In genomic region chr6:14018928-14019327, GRCm38 (mm10) we compare ENCODE assay signal across 15 mouse cellular contexts.
A peak's percentile ranks its signal among the peaks of the same experiment; 100 is the strongest.
DNase-seq lines count a peak whose midpoint lies in the region; ATAC-seq lines count a peak whose summit lies in the region.
"Had no signal": no experiment of that assay in that cellular context is flagged by ENCODE, and none has a peak within 500 bp of the region (broad histone marks: within the 10 kb centered on the region; RNA-seq: fewer than 3 reads in every experiment).

No protein-coding gene starts in this region.

- peak; percentile 9 to 50 for DNase-seq in left cerebral cortex, postnatal 25 days (ENCODE audit: low spot score in 2 of 2)
- DNase-seq in left cerebral cortex, postnatal 4 days = no peak
- no peak for DNase-seq in kidney, adult 18-20 months
- no peak for DNase-seq in urinary bladder, postnatal 36 days (ENCODE audit: low spot score in 2 of 2)
- DNase-seq in thymus, postnatal 36 days = no peak
- DNase-seq: adrenal gland, adult 8-10 months; cerebellum, postnatal 10 days; heart, adult 18-20 months; kidney, postnatal 14 days; lung, postnatal 36 days; thymus, postnatal 4 days had no signal

- H3K27me3 ChIP-seq in forebrain, embryonic 16.5 days (replicated peaks; ENCODE audit: control insufficient read depth, insufficient read depth, low read length) = no peaks in the 10 kb centered on the region
- no peaks in the 10 kb centered on the region for H3K27me3 ChIP-seq in midbrain, embryonic 13.5 days
- H3K27me3 ChIP-seq: liver, embryonic 15.5 days had no signal

- H3K4me2 ChIP-seq in forebrain, embryonic 16.5 days (ENCODE audit: low read length) = no peak overlapping the region
- H3K4me2 ChIP-seq in midbrain, embryonic 13.5 days (replicated peaks) = no peak overlapping the region
- H3K4me2 ChIP-seq: liver, embryonic 15.5 days had no signal

- H3K9ac ChIP-seq in forebrain, embryonic 16.5 days (replicated peaks; ENCODE audit: low read depth, low read length) = no peak overlapping the region
- H3K9ac ChIP-seq in midbrain, embryonic 13.5 days (replicated peaks) = no peak overlapping the region
- H3K9ac ChIP-seq: liver, embryonic 15.5 days had no signal

- H3K36me3 ChIP-seq in forebrain, embryonic 16.5 days (ENCODE audit: control insufficient read depth, insufficient read depth) = no peaks in the 10 kb centered on the region
- H3K36me3 ChIP-seq in midbrain, embryonic 13.5 days = no peaks in the 10 kb centered on the region
- H3K36me3 ChIP-seq: G1E; liver, embryonic 15.5 days had no signal

- ATAC-seq in forebrain, embryonic 16.5 days = peak; percentile 99
- ATAC-seq in midbrain, embryonic 13.5 days = peak; percentile 98

- H3K4me3 ChIP-seq in forebrain, embryonic 16.5 days (replicated peaks; ENCODE audit: low read length) = no peak overlapping the region
- H3K4me3 ChIP-seq in midbrain, embryonic 13.5 days (replicated peaks) = no peak overlapping the region
- H3K4me3 ChIP-seq: liver, embryonic 15.5 days had no signal

- no peaks in the 10 kb centered on the region for H3K9me3 ChIP-seq in forebrain, embryonic 16.5 days (ENCODE audit: control insufficient read depth, low read length)
- H3K9me3 ChIP-seq in midbrain, embryonic 13.5 days = no peaks in the 10 kb centered on the region
- H3K9me3 ChIP-seq: G1E; liver, embryonic 15.5 days had no signal

- no peaks in the 10 kb centered on the region for H3K4me1 ChIP-seq in forebrain, embryonic 16.5 days (replicated peaks; ENCODE audit: control insufficient read depth, insufficient read depth, low read length)
- H3K4me1 ChIP-seq in midbrain, embryonic 13.5 days (replicated peaks) = 0 out of 2 replicates have a peak, but pooled peaks cover 6% of the 10 kb centered on the region
- H3K4me1 ChIP-seq: liver, embryonic 15.5 days had no signal

- 48% methylated on average over 2 of the region's 2 CpGs for WGBS in forebrain, embryonic 16.5 days
- WGBS in midbrain, embryonic 13.5 days = 49% methylated on average over 2 of the region's 2 CpGs

- intact Hi-C loops in left cerebral cortex, postnatal 25 days (cut with DNase I) = no loop called here
- intact Hi-C loops in left cerebral cortex, postnatal 4 days (cut with DNase I) = no loop called here

- H3K27ac ChIP-seq in forebrain, embryonic 16.5 days (ENCODE audit: low read length) = peak overlapping the region; percentile 23; the same call in 1 of the 2 replicates
- H3K27ac ChIP-seq in midbrain, embryonic 13.5 days = no peak overlapping the region
- H3K27ac ChIP-seq: liver, embryonic 15.5 days had no signal

Comparison
In these comparisons a context has a peak if more than half of its experiments do, and no peak if none do; other contexts are left out.
1. DNase-seq: peak in left cerebral cortex, postnatal 25 days (2 of 2); none in left cerebral cortex, postnatal 4 days (single experiment), kidney, adult 18-20 months (single experiment), urinary bladder, postnatal 36 days (0 of 2) and thymus, postnatal 36 days (0 of 2).